Mouse (Mus musculus) layer of hippocampus, adult 8-10 months (tissue): ENCODE data around the gene Vmn1r40. TPM values are rescaled to one million over a fixed set of nuclear protein-coding genes. Genes with fewer than 3 reads are reported as not detected.
A peak's percentile ranks its signal among the peaks of the same experiment; 100 is the strongest.

Source experiments
- DNase-seq, 2 experiments: peaks; one replicate each; pipeline ENCODE4 v3.0.0; 2022; ENCODE audit warnings: low spot score in 2 of 2
- total RNA-seq, 4 experiments: library from RNA; stranded (reverse); gene quantifications; 2 replicates each; pipeline ENCODE4 v1.2.4; 2022

Gene Vmn1r40
- not detected for total RNA-seq

GRCm38 (mm10) chr6:89707240-89707639 is at the start of gene Vmn1r40:
TSS of gene Vmn1r40 (plus strand) at chr6:89707540.
- no peak for DNase-seq

GRCm38 (mm10) chr6:89658342-89658741 is 49.0 kb upstream of the Vmn1r40 start:
- no peak for DNase-seq

- DNase-seq = no peak
These were observed 48.4 kb upstream of the Vmn1r40 start for GRCm38 (mm10) chr6:89658931-89659330.

- DNase-seq = peak in 1 of 2 experiments; percentile 29
These were observed 47.5 kb upstream of the Vmn1r40 start for GRCm38 (mm10) chr6:89659692-89660423.

- no peak for DNase-seq
These were observed 46.9 kb upstream of the Vmn1r40 start for GRCm38 (mm10) chr6:89660490-89660889.

- DNase-seq = no peak
These were observed 44.8 kb upstream of the Vmn1r40 start for GRCm38 (mm10) chr6:89662521-89662920.

GRCm38 (mm10) chr6:89665155-89665554 is 42.2 kb upstream of the Vmn1r40 start:
- DNase-seq = no peak

- DNase-seq = no peak
These were observed 41.7 kb upstream of the Vmn1r40 start for GRCm38 (mm10) chr6:89665667-89666066.

GRCm38 (mm10) chr6:89666976-89667375 is 40.4 kb upstream of the Vmn1r40 start:
- no peak for DNase-seq

- DNase-seq = peak in 1 of 2 experiments; percentile 0
These were observed 37.8 kb upstream of the Vmn1r40 start for GRCm38 (mm10) chr6:89669556-89669955.

- no peak for DNase-seq
These were observed 35.9 kb upstream of the Vmn1r40 start for GRCm38 (mm10) chr6:89671431-89671830.

GRCm38 (mm10) chr6:89672641-89673040 is 34.7 kb upstream of the Vmn1r40 start:
- peak in 1 of 2 experiments; percentile 58 for DNase-seq

GRCm38 (mm10) chr6:89673135-89673780 is 34.1 kb upstream of the Vmn1r40 start:
- DNase-seq = no peak

GRCm38 (mm10) chr6:89678522-89678921 is 28.8 kb upstream of the Vmn1r40 start:
- DNase-seq = no peak

- DNase-seq = peak in 1 of 2 experiments; percentile 73
These were observed 28.0 kb upstream of the Vmn1r40 start for GRCm38 (mm10) chr6:89679291-89679835.

GRCm38 (mm10) chr6:89680155-89680554 is 27.2 kb upstream of the Vmn1r40 start:
- DNase-seq = peak; percentile 54 to 83

GRCm38 (mm10) chr6:89684231-89684630 is 23.1 kb upstream of the Vmn1r40 start:
- DNase-seq = no peak

GRCm38 (mm10) chr6:89687100-89687499 is 20.2 kb upstream of the Vmn1r40 start:
- DNase-seq = no peak

GRCm38 (mm10) chr6:89706624-89707023 is 716 bp upstream of the Vmn1r40 start:
- no peak for DNase-seq

GRCm38 (mm10) chr6:89718051-89718450 is 10.7 kb downstream of the Vmn1r40 start:
- no peak for DNase-seq

- no peak for DNase-seq
These were observed 33.1 kb downstream of the Vmn1r40 start, which contains the start of gene Vmn1r41 for GRCm38 (mm10) chr6:89740466-89740865. TSS of gene Vmn1r41 (plus strand) at chr6:89740766.

GRCm38 (mm10) chr6:89742811-89743210 is 35.5 kb downstream of the Vmn1r40 start:
- no peak for DNase-seq
